Mouse (Mus musculus) naive thymus-derived CD4-positive, alpha-beta T cell, adult 2 months (primary cell): ENCODE data around the gene Cyp4f40.
"Not testable (repeated sequence)": the region's sequence is repeated elsewhere in the genome, so short reads cannot be mapped to it uniquely, and the experiment has no call there.

Experiments used
- DNase-seq: peaks from one replicate; pipeline ENCODE4 v3.0.0-alpha.2; 2011; ENCODE audit warnings: low read depth

The Cyp4f40 gene

GRCm38 (mm10) chr17:32658712-32659111, at the start of gene Cyp4f40:
Cyp4f40 (plus strand) TSS chr17:32658900.
- DNase-seq, result no peak

GRCm38 (mm10) chr17:32610231-32610630, 48.5 kb upstream of the Cyp4f40 start:
- not testable (repeated sequence) for DNase-seq

GRCm38 (mm10) chr17:32610896-32611295, 47.8 kb upstream of the Cyp4f40 start:
- DNase-seq, result no peak

- DNase-seq, result no peak
These were observed 46.3 kb upstream of the Cyp4f40 start for GRCm38 (mm10) chr17:32612417-32612816.

GRCm38 (mm10) chr17:32617252-32617651, 41.4 kb upstream of the Cyp4f40 start:
- DNase-seq, result no peak

- DNase-seq, result not testable (repeated sequence)
These were observed 37.7 kb upstream of the Cyp4f40 start, which contains the start of gene Cyp4f37 for GRCm38 (mm10) chr17:32621018-32621417. Cyp4f37 (plus strand) TSS chr17:32621309.

GRCm38 (mm10) chr17:32629726-32630125, 29.0 kb upstream of the Cyp4f40 start:
- not testable (repeated sequence) for DNase-seq

GRCm38 (mm10) chr17:32631936-32632335, 26.8 kb upstream of the Cyp4f40 start:
- no peak for DNase-seq

GRCm38 (mm10) chr17:32634242-32634971, 24.3 kb upstream of the Cyp4f40 start:
- not testable (repeated sequence) for DNase-seq

GRCm38 (mm10) chr17:32634972-32635314, 23.8 kb upstream of the Cyp4f40 start:
- peak; percentile 88 for DNase-seq

- no peak for DNase-seq
These were observed 22.4 kb upstream of the Cyp4f40 start for GRCm38 (mm10) chr17:32636341-32636740.

GRCm38 (mm10) chr17:32637151-32637550, 21.5 kb upstream of the Cyp4f40 start:
- no peak for DNase-seq

- DNase-seq, result no peak
These were observed 12.1 kb upstream of the Cyp4f40 start for GRCm38 (mm10) chr17:32646631-32647030.

GRCm38 (mm10) chr17:32653860-32654259, 4.8 kb upstream of the Cyp4f40 start:
- no peak for DNase-seq

GRCm38 (mm10) chr17:32657041-32657440, 1.7 kb upstream of the Cyp4f40 start:
- DNase-seq, result no peak

- no peak for DNase-seq
These were observed 454 bp upstream of the Cyp4f40 start for GRCm38 (mm10) chr17:32658246-32658645.

- DNase-seq, result no peak
These were observed 15.3 kb downstream of the Cyp4f40 start for GRCm38 (mm10) chr17:32673976-32674375.

- DNase-seq, result peak; percentile 57
These were observed 17.4 kb downstream of the Cyp4f40 start for GRCm38 (mm10) chr17:32676040-32676635.

- peak; percentile 81 for DNase-seq
These were observed 21.7 kb downstream of the Cyp4f40 start for GRCm38 (mm10) chr17:32680404-32680803.

GRCm38 (mm10) chr17:32685048-32685750, 26.5 kb downstream of the Cyp4f40 start, which contains the start of gene Cyp4f15:
Cyp4f15 (plus strand) TSS chr17:32685627.
- no peak for DNase-seq

- DNase-seq, result no peak
These were observed 28.0 kb downstream of the Cyp4f40 start for GRCm38 (mm10) chr17:32686722-32687121.

GRCm38 (mm10) chr17:32690959-32691358, 32.3 kb downstream of the Cyp4f40 start:
- no peak for DNase-seq

- peak; percentile 23 for DNase-seq
These were observed 44.1 kb downstream of the Cyp4f40 start for GRCm38 (mm10) chr17:32702826-32703225.
